Mouse (Mus musculus): Measurements from ENCODE around the gene Lst1. TPM values are rescaled to one million over a fixed set of nuclear protein-coding genes. Genes with fewer than 3 reads are reported as not detected.

The Lst1 gene
- polyA plus RNA-seq, 1 experiment: 2.5 TPM

GRCm38 (mm10) chr17:35155451-35155850, 32.8 kb downstream of the Lst1 start:
- H3K27ac ChIP-seq (ENCODE audit: insufficient read depth, low read length): no peak overlapping the region
- H3K9ac ChIP-seq (ENCODE audit: low read depth, poor library complexity, severe bottlenecking): no peak overlapping the region
- no peaks in the 10 kb centered on the region for H3K27me3 ChIP-seq (ENCODE audit: control insufficient read depth, insufficient read depth, low read length, poor library complexity, severe bottlenecking)
- TF ChIP-seq EP300 (IDR thresholded peaks at IDR 0.05; ENCODE audit: insufficient read depth, low read depth, low read length) (no peak), POLR2A (IDR thresholded peaks at IDR 0.05; ENCODE audit: insufficient read depth, low read length) (no peak), CTCF (IDR thresholded peaks at IDR 0.05; ENCODE audit: low read depth, low read length) (no peak)
- H3K36me3 ChIP-seq (ENCODE audit: control insufficient read depth, insufficient read depth, low read length, poor library complexity, severe bottlenecking): peaks cover 98% of the 10 kb centered on the region
- H3K4me3 ChIP-seq (ENCODE audit: low read depth, low read length): no peak overlapping the region
- H3K9me3 ChIP-seq (replicated peaks; ENCODE audit: control insufficient read depth, insufficient read depth, low read length, poor library complexity, severe bottlenecking): no peaks in the 10 kb centered on the region
- H3K4me1 ChIP-seq (ENCODE audit: control insufficient read depth, insufficient read depth, low read length): no peaks in the 10 kb centered on the region

- no peaks in the 10 kb centered on the region for H3K27me3 ChIP-seq (ENCODE audit: control insufficient read depth, insufficient read depth, low read length, poor library complexity, severe bottlenecking)
- peaks cover 98% of the 10 kb centered on the region for H3K36me3 ChIP-seq (ENCODE audit: control insufficient read depth, insufficient read depth, low read length, poor library complexity, severe bottlenecking)
- no peak overlapping the region for H3K4me3 ChIP-seq (ENCODE audit: low read depth, low read length)
- no peak overlapping the region for H3K27ac ChIP-seq (ENCODE audit: insufficient read depth, low read length)
- H3K9ac ChIP-seq (ENCODE audit: low read depth, poor library complexity, severe bottlenecking): no peak overlapping the region
- no peaks in the 10 kb centered on the region for H3K4me1 ChIP-seq (ENCODE audit: control insufficient read depth, insufficient read depth, low read length)
- no peaks in the 10 kb centered on the region for H3K9me3 ChIP-seq (replicated peaks; ENCODE audit: control insufficient read depth, insufficient read depth, low read length, poor library complexity, severe bottlenecking)
- TF ChIP-seq POLR2A (IDR thresholded peaks at IDR 0.05; ENCODE audit: insufficient read depth, low read length) (no peak), CTCF (IDR thresholded peaks at IDR 0.05; ENCODE audit: low read depth, low read length) (no peak), EP300 (IDR thresholded peaks at IDR 0.05; ENCODE audit: insufficient read depth, low read depth, low read length) (no peak)
Observed at GRCm38 (mm10) chr17:35154616-35155015, 33.6 kb downstream of the Lst1 start.

GRCm38 (mm10) chr17:35153931-35154330, 34.3 kb downstream of the Lst1 start:
- TF ChIP-seq POLR2A (IDR thresholded peaks at IDR 0.05; ENCODE audit: insufficient read depth, low read length) (no peak), CTCF (IDR thresholded peaks at IDR 0.05; ENCODE audit: low read depth, low read length) (no peak), EP300 (IDR thresholded peaks at IDR 0.05; ENCODE audit: insufficient read depth, low read depth, low read length) (no peak)
- H3K27ac ChIP-seq (ENCODE audit: insufficient read depth, low read length): no peak overlapping the region
- peaks cover 98% of the 10 kb centered on the region for H3K36me3 ChIP-seq (ENCODE audit: control insufficient read depth, insufficient read depth, low read length, poor library complexity, severe bottlenecking)
- H3K27me3 ChIP-seq (ENCODE audit: control insufficient read depth, insufficient read depth, low read length, poor library complexity, severe bottlenecking): no peaks in the 10 kb centered on the region
- no peaks in the 10 kb centered on the region for H3K9me3 ChIP-seq (replicated peaks; ENCODE audit: control insufficient read depth, insufficient read depth, low read length, poor library complexity, severe bottlenecking)
- no peak overlapping the region for H3K9ac ChIP-seq (ENCODE audit: low read depth, poor library complexity, severe bottlenecking)
- no peaks in the 10 kb centered on the region for H3K4me1 ChIP-seq (ENCODE audit: control insufficient read depth, insufficient read depth, low read length)
- no peak overlapping the region for H3K4me3 ChIP-seq (ENCODE audit: low read depth, low read length)

GRCm38 (mm10) chr17:35153077-35153476, 35.2 kb downstream of the Lst1 start:
- peaks cover 94% of the 10 kb centered on the region for H3K36me3 ChIP-seq (ENCODE audit: control insufficient read depth, insufficient read depth, low read length, poor library complexity, severe bottlenecking)
- no peak overlapping the region for H3K4me3 ChIP-seq (ENCODE audit: low read depth, low read length)
- TF ChIP-seq CTCF (IDR thresholded peaks at IDR 0.05; ENCODE audit: low read depth, low read length): no peak
- TF ChIP-seq EP300 (IDR thresholded peaks at IDR 0.05; ENCODE audit: insufficient read depth, low read depth, low read length): no peak
- no peak for TF ChIP-seq POLR2A (IDR thresholded peaks at IDR 0.05; ENCODE audit: insufficient read depth, low read length)
- H3K4me1 ChIP-seq (ENCODE audit: control insufficient read depth, insufficient read depth, low read length): no peaks in the 10 kb centered on the region
- H3K9ac ChIP-seq (ENCODE audit: low read depth, poor library complexity, severe bottlenecking): no peak overlapping the region
- H3K27ac ChIP-seq (ENCODE audit: insufficient read depth, low read length): no peak overlapping the region
- no peaks in the 10 kb centered on the region for H3K9me3 ChIP-seq (replicated peaks; ENCODE audit: control insufficient read depth, insufficient read depth, low read length, poor library complexity, severe bottlenecking)
- no peaks in the 10 kb centered on the region for H3K27me3 ChIP-seq (ENCODE audit: control insufficient read depth, insufficient read depth, low read length, poor library complexity, severe bottlenecking)

- H3K9me3 ChIP-seq (replicated peaks; ENCODE audit: control insufficient read depth, insufficient read depth, low read length, poor library complexity, severe bottlenecking): no peaks in the 10 kb centered on the region
- H3K9ac ChIP-seq (ENCODE audit: low read depth, poor library complexity, severe bottlenecking): no peak overlapping the region
- H3K27me3 ChIP-seq (ENCODE audit: control insufficient read depth, insufficient read depth, low read length, poor library complexity, severe bottlenecking): no peaks in the 10 kb centered on the region
- H3K4me3 ChIP-seq (ENCODE audit: low read depth, low read length): no peak overlapping the region
- H3K4me1 ChIP-seq (ENCODE audit: control insufficient read depth, insufficient read depth, low read length): no peaks in the 10 kb centered on the region
- TF ChIP-seq POLR2A (IDR thresholded peaks at IDR 0.05; ENCODE audit: insufficient read depth, low read length) (no peak), CTCF (IDR thresholded peaks at IDR 0.05; ENCODE audit: low read depth, low read length) (no peak), EP300 (IDR thresholded peaks at IDR 0.05; ENCODE audit: insufficient read depth, low read depth, low read length) (no peak)
- no peak overlapping the region for H3K27ac ChIP-seq (ENCODE audit: insufficient read depth, low read length)
- H3K36me3 ChIP-seq (ENCODE audit: control insufficient read depth, insufficient read depth, low read length, poor library complexity, severe bottlenecking): peaks cover 90% of the 10 kb centered on the region
Observed at GRCm38 (mm10) chr17:35152121-35152520, 36.1 kb downstream of the Lst1 start.

- Histone ChIP-seq H3K36me3 (ENCODE audit: control insufficient read depth, insufficient read depth, low read length, poor library complexity, severe bottlenecking) (peaks cover 89% of the 10 kb centered on the region), H3K4me3 (ENCODE audit: low read depth, low read length) (no peak overlapping the region), H3K9ac (ENCODE audit: low read depth, poor library complexity, severe bottlenecking) (no peak overlapping the region), H3K9me3 (replicated peaks; ENCODE audit: control insufficient read depth, insufficient read depth, low read length, poor library complexity, severe bottlenecking) (no peaks in the 10 kb centered on the region), H3K27me3 (ENCODE audit: control insufficient read depth, insufficient read depth, low read length, poor library complexity, severe bottlenecking) (no peaks in the 10 kb centered on the region), H3K27ac (ENCODE audit: insufficient read depth, low read length) (no peak overlapping the region), H3K4me1 (ENCODE audit: control insufficient read depth, insufficient read depth, low read length) (no peaks in the 10 kb centered on the region)
- TF ChIP-seq EP300 (IDR thresholded peaks at IDR 0.05; ENCODE audit: insufficient read depth, low read depth, low read length) (no peak), POLR2A (IDR thresholded peaks at IDR 0.05; ENCODE audit: insufficient read depth, low read length) (no peak), CTCF (IDR thresholded peaks at IDR 0.05; ENCODE audit: low read depth, low read length) (no peak)
Observed at GRCm38 (mm10) chr17:35147922-35148639, 40.2 kb downstream of the Lst1 start.
